Mouse (Mus musculus) heart, embryonic 16.5 days (tissue): ENCODE measurements around the gene Gnat1. TPM values are rescaled to one million over a fixed set of nuclear protein-coding genes. Genes with fewer than 3 reads are reported as not detected.
A peak's percentile ranks its signal among the peaks of the same experiment; 100 is the strongest.
"Not testable (repeated sequence)": the region's sequence is repeated elsewhere in the genome, so short reads cannot be mapped to it uniquely, and the experiment has no call there.

Experiments used
- ATAC-seq: fragments of 200-750 bp; cut with Nextera tagmentation; replicated peaks from 2 replicates; pipeline ENCODE4 v1.8.0; 2017; ENCODE audit warnings: moderate number of reproducible peaks; ENCODE audit not compliant: insufficient read depth, low FRiP score; ENCODE audit errors: extremely low read depth
- H3K27ac ChIP-seq: fragments of 300-500 bp; sonication (generic); 2 replicates; pipeline ENCODE4 v1.5.1; 2014; ENCODE audit warnings: mild to moderate bottlenecking, low read length, control low read depth, moderate library complexity
- H3K27me3 ChIP-seq: fragments of 300-500 bp; sonication (generic); 2 replicates; pipeline ENCODE4 v1.6.1; 2014; ENCODE audit warnings: low read length, mixed read lengths; ENCODE audit not compliant: control insufficient read depth, insufficient read depth
- H3K36me3 ChIP-seq: fragments of 300-500 bp; sonication (generic); 2 replicates; pipeline ENCODE4 v1.6.1; 2014; ENCODE audit not compliant: control insufficient read depth, insufficient read depth
- H3K4me1 ChIP-seq: fragments of 300-500 bp; sonication (generic); 2 replicates; pipeline ENCODE4 v1.6.1; 2014; ENCODE audit warnings: low read length, mixed read lengths; ENCODE audit not compliant: control insufficient read depth, insufficient read depth
- H3K4me2 ChIP-seq: fragments of 300-500 bp; sonication (generic); 2 replicates; pipeline ENCODE4 v1.6.1; 2014; ENCODE audit warnings: low read depth, mild to moderate bottlenecking, control low read depth, low read length
- H3K4me3 ChIP-seq: fragments of 300-500 bp; sonication (generic); 2 replicates; pipeline ENCODE4 v1.5.1; 2014; ENCODE audit warnings: mild to moderate bottlenecking, control low read depth, low read length
- H3K9ac ChIP-seq: fragments of 300-500 bp; sonication (generic); 2 replicates; pipeline ENCODE4 v1.6.1; 2014; ENCODE audit warnings: low read length, control low read depth
- H3K9me3 ChIP-seq: fragments of 300-500 bp; sonication (generic); replicated peaks from 2 replicates; pipeline ENCODE4 v1.6.1; 2016; ENCODE audit warnings: low read length; ENCODE audit not compliant: control insufficient read depth
- WGBS: fragments of 180-500 bp; shearing (Covaris S2); extraction: QIAGEN DNeasy Blood & Tissue Kit; methylation state at CpG from one replicate; pipeline ENCODE4 v1.1.7; 2014; 5-methylcytosine and 5-hydroxymethylcytosine counted together
- polyA plus RNA-seq: library from polyadenylated mRNA; unstranded; fragments of >200 nt; fragmentation: Nextera tagmentation; extraction: Ambion mirVana; gene quantifications from 2 replicates; pipeline ENCODE4 v1.2.1, GENCODE M21; 2015

Gene Gnat1
- polyA plus RNA-seq, 1 experiment from 2014 or later, result 0.39 TPM

DNA sequence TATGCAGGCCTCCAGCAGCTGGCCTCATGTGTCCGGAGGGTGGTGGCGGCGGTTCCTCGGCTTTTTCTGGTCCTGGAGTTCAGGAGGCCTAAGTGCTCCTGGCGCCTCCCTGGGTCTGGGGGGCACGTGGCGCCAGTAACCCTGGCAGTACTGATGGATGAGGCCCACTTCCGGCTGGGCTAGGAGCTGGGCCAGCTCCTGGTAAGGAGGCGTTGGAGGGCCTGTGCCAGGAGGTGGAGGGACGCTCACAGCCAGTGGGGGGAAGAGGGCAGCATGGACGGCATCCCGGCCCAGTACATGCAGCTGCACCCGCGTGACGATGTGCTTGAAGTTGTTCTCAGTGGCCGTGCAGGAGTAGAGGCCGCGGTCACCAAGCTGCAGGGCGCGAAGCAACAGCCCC is 2.9 kb upstream of the Gnat1 start:
- no peak overlapping the region for H3K9ac ChIP-seq
- H3K27me3 ChIP-seq, result peaks cover 5% of the 10 kb centered on the region
- H3K4me2 ChIP-seq, result no peak overlapping the region
- ATAC-seq, result no peak
- H3K36me3 ChIP-seq, result no peaks in the 10 kb centered on the region
- no peak overlapping the region for H3K4me3 ChIP-seq
- 84% methylated on average over 20 of the region's 20 CpGs for WGBS
- peaks cover 3% of the 10 kb centered on the region; the same call in 1 of the 2 replicates for H3K4me1 ChIP-seq
- H3K9me3 ChIP-seq, result no peaks in the 10 kb centered on the region
- no peak overlapping the region for H3K27ac ChIP-seq

DNA sequence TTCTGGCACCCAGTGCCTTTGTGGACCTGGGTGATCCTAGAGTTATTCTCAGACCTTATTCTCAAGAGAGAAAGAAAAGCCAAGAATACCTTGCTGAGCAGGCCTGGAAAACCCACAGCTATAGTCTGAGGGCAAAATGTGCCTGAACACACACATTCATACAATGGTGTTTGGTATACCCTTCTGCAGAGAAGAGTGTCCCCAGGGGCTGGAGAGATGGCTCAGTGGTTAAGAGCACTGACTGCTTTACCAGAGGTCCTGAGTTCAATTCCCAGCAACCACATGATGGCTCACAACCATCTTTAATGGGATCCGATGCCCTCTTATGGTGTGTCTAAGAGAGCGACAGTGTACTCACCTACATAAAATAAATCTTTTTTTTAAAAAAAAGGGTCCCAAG is 651 bp downstream of the Gnat1 start:
- no peak for ATAC-seq
- H3K9me3 ChIP-seq, result no peaks in the 10 kb centered on the region
- peaks cover 6% of the 10 kb centered on the region; the same call in 1 of the 2 replicates for H3K4me1 ChIP-seq
- peaks cover 33% of the 10 kb centered on the region for H3K27me3 ChIP-seq
- H3K4me3 ChIP-seq, result no peak overlapping the region
- no peaks in the 10 kb centered on the region for H3K36me3 ChIP-seq
- 96% methylated on average over 2 of the region's 2 CpGs for WGBS
- no peak overlapping the region for H3K4me2 ChIP-seq
- no peak overlapping the region for H3K27ac ChIP-seq
- H3K9ac ChIP-seq, result no peak overlapping the region

GRCm38 (mm10) chr9:107677819-107678526 is 1.5 kb downstream of the Gnat1 start:
- not testable (repeated sequence) for H3K4me2 ChIP-seq, H3K36me3 ChIP-seq, H3K9me3 ChIP-seq, H3K27ac ChIP-seq, H3K4me1 ChIP-seq, H3K4me3 ChIP-seq, H3K9ac ChIP-seq
- 29% methylated on average over 14 of the region's 14 CpGs for WGBS
- H3K27me3 ChIP-seq, result peaks cover 35% of the 10 kb centered on the region
- ATAC-seq, result 0 out of 2 replicates have a peak, but pooled peaks have one; percentile 25

- no peak overlapping the region for H3K4me3 ChIP-seq
- no peak overlapping the region for H3K4me2 ChIP-seq
- no peak for ATAC-seq
- H3K4me1 ChIP-seq, result peaks cover 6% of the 10 kb centered on the region; the same call in 1 of the 2 replicates
- WGBS, result 15% methylated on average over 17 of the region's 17 CpGs
- H3K27ac ChIP-seq, result no peak overlapping the region
- no peaks in the 10 kb centered on the region for H3K36me3 ChIP-seq
- peaks cover 35% of the 10 kb centered on the region for H3K27me3 ChIP-seq
- no peaks in the 10 kb centered on the region for H3K9me3 ChIP-seq
- no peak overlapping the region for H3K9ac ChIP-seq
Measured at GRCm38 (mm10) chr9:107677091-107677784, 2.3 kb downstream of the Gnat1 start.

DNA sequence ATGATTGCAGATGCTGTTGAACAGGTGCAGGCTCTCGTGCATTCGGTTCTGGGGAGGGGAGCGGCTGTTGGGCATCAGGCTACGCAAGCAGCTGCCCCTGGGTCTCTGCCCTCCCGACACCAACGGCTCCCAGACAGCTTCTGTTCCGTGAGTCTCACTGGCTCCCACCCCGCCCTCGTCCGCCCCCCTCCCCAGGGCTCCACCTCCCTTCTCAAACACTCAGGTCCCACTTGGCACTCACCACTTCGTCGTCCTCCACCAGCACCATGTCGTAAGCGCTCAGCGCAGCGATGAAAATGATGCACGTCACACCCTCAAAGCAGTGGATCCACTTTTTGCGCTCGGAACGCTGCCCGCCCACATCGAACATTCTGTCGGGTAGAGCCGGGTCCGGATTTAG is 3.2 kb downstream of the Gnat1 start:
- H3K9ac ChIP-seq, result 0 out of 2 replicates have a peak overlapping the region, but pooled peaks have one; percentile 16
- no peaks in the 10 kb centered on the region for H3K36me3 ChIP-seq
- H3K4me1 ChIP-seq, result peaks cover 6% of the 10 kb centered on the region; the same call in 1 of the 2 replicates
- peaks cover 35% of the 10 kb centered on the region for H3K27me3 ChIP-seq
- WGBS, result 3% methylated on average over 25 of the region's 25 CpGs
- H3K9me3 ChIP-seq, result no peaks in the 10 kb centered on the region
- peak overlapping the region; percentile 59 for H3K4me2 ChIP-seq
- peak overlapping the region; percentile 38 for H3K4me3 ChIP-seq
- ATAC-seq, result 0 out of 2 replicates have a peak, but pooled peaks have one; percentile 5
- H3K27ac ChIP-seq, result no peak overlapping the region

DNA sequence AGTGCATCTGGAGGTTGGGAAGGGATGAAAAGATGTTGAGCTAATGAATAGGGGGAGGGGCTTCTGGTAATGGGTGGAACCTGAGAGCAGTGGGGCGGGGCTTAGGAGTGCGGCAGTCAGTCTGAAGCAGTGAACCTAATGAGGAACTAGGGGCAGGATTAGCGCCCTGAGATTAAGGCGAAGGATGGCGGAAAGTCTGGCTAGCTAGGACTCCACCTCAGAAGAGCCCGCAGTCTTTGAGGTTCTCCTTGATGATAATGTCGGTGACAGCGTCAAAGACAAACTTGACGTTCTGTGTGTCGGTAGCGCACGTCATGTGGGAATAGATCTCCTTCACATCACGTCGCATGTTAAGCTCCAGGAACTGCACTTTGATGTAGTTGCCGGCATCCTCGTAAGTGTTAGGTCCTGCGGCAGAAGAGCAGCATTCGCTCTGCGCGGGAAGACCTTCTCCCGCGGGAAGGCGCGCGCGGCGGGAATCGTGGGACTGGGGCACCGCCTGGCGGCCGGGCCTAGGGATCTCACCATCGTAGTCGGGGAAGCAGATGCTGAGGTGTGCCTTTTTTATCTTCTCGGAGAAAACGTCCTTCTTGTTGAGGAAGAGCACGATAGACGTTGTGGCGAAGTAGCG is 3.7 kb downstream of the Gnat1 start:
- Histone ChIP-seq H3K4me1 (peaks cover 6% of the 10 kb centered on the region; the same call in 1 of the 2 replicates), H3K36me3 (no peaks in the 10 kb centered on the region), H3K9me3 (no peaks in the 10 kb centered on the region), H3K4me2 (peak overlapping the region; percentile 59), H3K27ac (no peak overlapping the region), H3K9ac (0 out of 2 replicates have a peak overlapping the region, but pooled peaks have one; percentile 16), H3K27me3 (peaks cover 35% of the 10 kb centered on the region), H3K4me3 (peak overlapping the region; percentile 38)
- under 1% methylated on average over 39 of the region's 39 CpGs for WGBS
- peak; percentile 76 for ATAC-seq

DNA sequence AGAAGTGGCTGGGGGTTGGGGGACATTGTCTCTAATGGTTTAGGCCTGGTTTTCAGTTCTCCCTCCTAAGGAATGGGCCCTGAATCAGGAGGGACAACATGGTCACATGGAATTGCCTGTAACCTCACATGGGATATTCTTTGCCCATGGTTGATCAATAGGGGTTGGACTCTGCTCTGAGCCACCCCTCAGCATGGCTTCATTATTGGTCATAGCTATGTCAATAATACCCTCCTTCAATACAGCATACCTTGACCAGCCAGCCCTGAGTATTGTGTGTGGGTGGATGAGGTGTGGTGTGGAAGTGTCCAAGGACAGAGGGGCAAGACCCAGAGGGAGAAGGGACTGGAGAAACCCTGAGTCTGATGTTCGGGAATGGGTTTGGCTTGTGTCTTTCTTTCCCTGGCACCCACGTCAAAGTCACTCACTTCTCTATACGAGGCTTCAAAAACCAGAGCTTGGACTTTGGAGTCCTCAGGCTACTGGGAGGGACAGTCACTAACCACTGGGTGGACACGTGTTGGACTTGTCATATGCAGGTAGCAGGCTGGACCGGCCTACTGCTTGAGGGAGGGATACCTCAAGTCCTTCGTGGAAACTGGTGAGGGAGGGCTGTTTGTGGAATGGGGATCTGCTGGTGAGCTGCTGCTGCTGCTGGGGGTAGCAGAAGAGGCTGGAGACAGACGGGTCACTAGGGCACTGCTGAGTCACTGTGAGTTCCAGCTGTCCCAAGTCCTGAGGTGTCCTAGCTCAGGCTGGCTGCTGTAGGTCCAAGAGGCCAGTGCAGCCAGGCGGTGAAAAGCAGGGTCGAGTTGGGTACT is 4.7 kb downstream of the Gnat1 start:
- H3K27me3 ChIP-seq, result peaks cover 35% of the 10 kb centered on the region
- WGBS, result 59% methylated on average over 9 of the region's 9 CpGs

DNA sequence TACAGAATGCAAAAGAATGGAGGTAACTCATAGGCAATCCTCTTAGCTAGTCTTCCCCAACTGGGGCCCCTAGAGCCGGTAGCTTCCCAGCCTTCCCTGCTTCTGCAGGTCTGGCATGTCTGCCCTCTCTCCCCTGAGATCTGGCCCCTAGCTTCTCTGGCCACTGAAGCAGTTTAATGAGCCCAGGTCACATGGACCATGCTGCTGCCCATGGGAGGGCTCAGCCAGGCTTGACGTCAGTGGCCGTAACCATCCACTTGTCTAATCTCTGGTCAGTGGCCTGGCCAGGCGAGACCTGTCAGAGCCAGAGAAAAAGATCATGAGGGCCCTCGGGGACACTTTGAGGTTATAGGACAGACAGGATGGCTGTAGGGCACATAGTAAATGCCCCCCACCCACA is 9.3 kb downstream of the Gnat1 start:
- WGBS, result 39% methylated on average over 5 of the region's 5 CpGs
- H3K9ac ChIP-seq, result 0 out of 2 replicates have a peak overlapping the region, but pooled peaks have one; percentile 20

More for the DNA sequence above, 4.7 kb downstream of the Gnat1 start:
- no peaks in the 10 kb centered on the region for H3K9me3 ChIP-seq
- no peaks in the 10 kb centered on the region for H3K36me3 ChIP-seq
- H3K4me1 ChIP-seq, result peaks cover 6% of the 10 kb centered on the region; the same call in 1 of the 2 replicates
- no peak overlapping the region for H3K4me3 ChIP-seq
- no peak overlapping the region for H3K4me2 ChIP-seq
- no peak overlapping the region for H3K27ac ChIP-seq
- no peak overlapping the region for H3K9ac ChIP-seq
- no peak for ATAC-seq

More for the DNA sequence above, 9.3 kb downstream of the Gnat1 start:
- H3K4me1 ChIP-seq, result peaks cover 22% of the 10 kb centered on the region
- no peak overlapping the region for H3K4me2 ChIP-seq
- no peak overlapping the region for H3K27ac ChIP-seq
- no peaks in the 10 kb centered on the region for H3K9me3 ChIP-seq
- no peak overlapping the region for H3K4me3 ChIP-seq
- ATAC-seq, result no peak
- H3K36me3 ChIP-seq, result no peaks in the 10 kb centered on the region
- H3K27me3 ChIP-seq, result peaks cover 20% of the 10 kb centered on the region
